In genomic region chr19:26603906-26604754, GRCm38 (mm10) we compare ENCODE assay signal across 8 mouse cellular contexts. TPM values are rescaled to one million over a fixed set of nuclear protein-coding genes. Genes with fewer than 3 reads are reported as not detected.
DNase-seq lines count a peak whose midpoint lies in the region; ATAC-seq and TF ChIP-seq lines count a peak whose summit lies in the region.

No protein-coding gene starts in this region.

- ATAC-seq in heart, postnatal 0 days (ENCODE audit: insufficient read depth, low read depth), result peak; percentile 69
- peak; percentile 71 for ATAC-seq in limb, embryonic 15.5 days (ENCODE audit: insufficient number of reproducible peaks, low FRiP score, low TSS enrichment, low read depth)
- peak; percentile 69 for ATAC-seq in neural tube, embryonic 14.5 days (ENCODE audit: low read depth)
- no peak for ATAC-seq in monocyte, adult 5-6 weeks (replicated peaks; ENCODE audit: insufficient number of reproducible peaks, low FRiP score, low TSS enrichment, poor library complexity, severe bottlenecking)

- DNase-seq in layer of hippocampus, adult 2 months (ENCODE audit: low spot score in 2 of 2), result peak in 1 of 2 experiments; percentile 24
- no peak for DNase-seq in layer of hippocampus, postnatal 36 days
- DNase-seq in heart, postnatal 0 days (ENCODE audit: low spot score), result peak; percentile 78
- no peak for DNase-seq in spleen, postnatal 36 days (ENCODE audit: low spot score in 2 of 2)

- peak overlapping the region; percentile 93 for H3K4me3 ChIP-seq in layer of hippocampus, adult 2 months
- H3K4me3 ChIP-seq in bone marrow, adult 2 months (replicated peaks; ENCODE audit: control insufficient read depth, low read depth, low read length), result peak overlapping the region; percentile 73
- peak overlapping the region; percentile 77 for H3K4me3 ChIP-seq in heart, postnatal 0 days (ENCODE audit: low read depth, low read length)
- H3K4me3 ChIP-seq in limb, embryonic 15.5 days, result peak overlapping the region; percentile 81
- peak overlapping the region; percentile 81 for H3K4me3 ChIP-seq in neural tube, embryonic 14.5 days (ENCODE audit: low read depth, low read length)

- H3K36me3 ChIP-seq in heart, postnatal 0 days (replicated peaks; ENCODE audit: control insufficient read depth, insufficient read depth, low read length), result no peaks in the 10 kb centered on the region
- no peaks in the 10 kb centered on the region for H3K36me3 ChIP-seq in limb, embryonic 15.5 days
- H3K36me3 ChIP-seq in neural tube, embryonic 14.5 days (ENCODE audit: control insufficient read depth, insufficient read depth, low read length), result no peaks in the 10 kb centered on the region

- H3K4me2 ChIP-seq in heart, postnatal 0 days (ENCODE audit: low read depth, low read length), result peak overlapping the region; percentile 99
- H3K4me2 ChIP-seq in limb, embryonic 15.5 days, result peak overlapping the region; percentile 96
- peak overlapping the region; percentile 98 for H3K4me2 ChIP-seq in neural tube, embryonic 14.5 days (ENCODE audit: low read depth, low read length)

- peak overlapping the region; percentile 56 for H3K9ac ChIP-seq in heart, postnatal 0 days (replicated peaks; ENCODE audit: low read depth, low read length)
- peak overlapping the region; percentile 62 for H3K9ac ChIP-seq in limb, embryonic 15.5 days
- H3K9ac ChIP-seq in neural tube, embryonic 14.5 days (replicated peaks; ENCODE audit: low read depth, low read length), result peak overlapping the region; percentile 72

- TF ChIP-seq POLR2A in bone marrow, adult 2 months (IDR thresholded peaks at IDR 0.05; ENCODE audit: borderline replicate concordance, control insufficient read depth, low read depth, low read length), result no peak

- no peaks in the 10 kb centered on the region for H3K9me3 ChIP-seq in heart, postnatal 0 days (replicated peaks; ENCODE audit: control insufficient read depth, low read length)
- H3K9me3 ChIP-seq in limb, embryonic 15.5 days, result no peaks in the 10 kb centered on the region
- H3K9me3 ChIP-seq in neural tube, embryonic 14.5 days (ENCODE audit: control insufficient read depth, low read length), result no peaks in the 10 kb centered on the region

- whole genome bisulfite sequencing in bone marrow, adult 2 months, result 2% methylated on average over 36 of the region's 36 CpGs
- 3% methylated on average over 36 of the region's 36 CpGs for WGBS in heart, postnatal 0 days
- WGBS in limb, embryonic 15.5 days, result under 1% methylated on average over 36 of the region's 36 CpGs
- 1% methylated on average over 36 of the region's 36 CpGs for WGBS in neural tube, embryonic 14.5 days

- no peaks in the 10 kb centered on the region for H3K4me1 ChIP-seq in bone marrow, adult 2 months (ENCODE audit: control insufficient read depth, insufficient read depth, low read length)
- H3K4me1 ChIP-seq in heart, postnatal 0 days (ENCODE audit: control insufficient read depth, insufficient read depth), result peaks cover 11% of the 10 kb centered on the region
- peaks cover 20% of the 10 kb centered on the region for H3K4me1 ChIP-seq in limb, embryonic 15.5 days
- H3K4me1 ChIP-seq in neural tube, embryonic 14.5 days (ENCODE audit: control insufficient read depth, insufficient read depth, low read length), result peaks cover 8% of the 10 kb centered on the region

- no peak for TF ChIP-seq EP300 in heart, postnatal 0 days (IDR thresholded peaks at IDR 0.05; ENCODE audit: low read depth)

- no peaks in the 10 kb centered on the region for H3K27me3 ChIP-seq in heart, postnatal 0 days (ENCODE audit: control insufficient read depth, insufficient read depth, low read length)
- H3K27me3 ChIP-seq in limb, embryonic 15.5 days, result no peaks in the 10 kb centered on the region
- peaks cover 4% of the 10 kb centered on the region; the same call in 1 of the 2 replicates for H3K27me3 ChIP-seq in neural tube, embryonic 14.5 days (ENCODE audit: control insufficient read depth, insufficient read depth, low read length)

- peak overlapping the region; percentile 95 for H3K27ac ChIP-seq in layer of hippocampus, adult 2 months
- H3K27ac ChIP-seq in bone marrow, adult 2 months (ENCODE audit: control insufficient read depth, insufficient read depth, low read depth, low read length, poor library complexity), result peak overlapping the region; percentile 22; the same call in 1 of the 2 replicates
- H3K27ac ChIP-seq in heart, postnatal 0 days (ENCODE audit: low read depth), result peak overlapping the region; percentile 96
- peak overlapping the region; percentile 99 for H3K27ac ChIP-seq in limb, embryonic 15.5 days
- H3K27ac ChIP-seq in neural tube, embryonic 14.5 days (ENCODE audit: low read depth, low read length), result peak overlapping the region; percentile 92

- no peak for TF ChIP-seq CTCF in layer of hippocampus, adult 2 months (conservative IDR thresholded peaks at IDR 0.05)
- TF ChIP-seq CTCF in bone marrow, adult 2 months (IDR thresholded peaks at IDR 0.05; ENCODE audit: control insufficient read depth, insufficient read depth, low read length), result no peak
- no peak for TF ChIP-seq CTCF in heart, postnatal 0 days (IDR thresholded peaks at IDR 0.05; ENCODE audit: low read depth)

RNA-seq across cellular contexts. Expression of gene Smarca2, which starts 0.7 kb away (rescaled TPM):
- 100 to 1,000 TPM; 204 to 221 TPM for total RNA-seq in layer of hippocampus, adult 2 months (2021)
- 100 to 1,000 TPM; 221 to 231 TPM for total RNA-seq in layer of hippocampus, postnatal 36 days (2021)
- polyA plus RNA-seq in bone marrow, adult 2 months (2011; ENCODE audit: insufficient read depth, insufficient read length, low replicate concordance, missing spikeins), result 55.4 and 77.8 TPM in 2 replicates
- 50.1 and 56.9 TPM in 2 replicates for total RNA-seq in heart, postnatal 0 days (2014; rRNA removed; ENCODE audit: low replicate concordance)
- polyA plus RNA-seq in heart, postnatal 0 days (2015; fragmentation: Nextera tagmentation; extraction: Ambion mirVana), result 21.3 and 21.7 TPM in 2 replicates
- polyA plus RNA-seq in limb, embryonic 15.5 days (2015; fragmentation: Nextera tagmentation; extraction: Ambion mirVana), result 63.6 and 68.2 TPM in 2 replicates
- polyA plus RNA-seq in neural tube, embryonic 14.5 days (2014; fragmentation: Nextera tagmentation; extraction: Ambion mirVana), result 121 and 128 TPM in 2 replicates
- 82.8 to 133 TPM (median 107 TPM) in 3 replicates for total RNA-seq in monocyte, adult 5-6 weeks (2017)

Comparison
In these comparisons a context has a peak if more than half of its experiments do, and no peak if none do; other contexts are left out.
1. H3K27ac ChIP-seq: peak in every context shown above with its lines; median percentile 99 in limb, embryonic 15.5 days; 96 in heart, postnatal 0 days; 95 in layer of hippocampus, adult 2 months; 92 in neural tube, embryonic 14.5 days; 22 in bone marrow, adult 2 months.